Mouse (Mus musculus) liver, postnatal 0 days (tissue): ENCODE data around the gene Lgr6.

Experiments
- CTCF ChIP-seq: sonication (generic); IDR thresholded peaks from 2 replicates; pipeline ENCODE4 v1.5.1; 2016; ENCODE audit warnings: antibody characterized with exemption, low read depth
- EP300 ChIP-seq: IDR thresholded peaks from 2 replicates; pipeline ENCODE4 v1.6.1; 2016; ENCODE audit warnings: antibody characterized with exemption, low read depth, mild to moderate bottlenecking

DNA sequence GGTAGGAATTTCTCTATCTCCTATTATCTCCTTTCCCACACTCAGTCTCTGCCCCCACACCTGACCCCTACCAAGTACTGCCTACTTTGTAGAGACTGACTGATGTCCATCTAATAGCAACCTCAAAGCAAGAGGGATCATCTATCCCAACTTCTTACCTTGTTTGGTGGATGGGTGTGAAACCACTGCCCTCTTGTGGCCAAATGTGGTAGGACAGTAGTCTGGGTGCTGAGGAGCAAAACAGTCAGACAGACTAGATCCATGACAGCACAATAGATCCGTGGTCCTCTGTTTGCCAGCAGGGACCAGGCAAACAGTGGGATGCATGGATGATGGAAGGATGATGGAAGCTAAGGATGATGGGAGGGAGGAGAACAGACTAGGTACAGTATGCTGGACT lies 31.4 kb upstream of the Lgr6 start:
- peak; percentile 99 for TF ChIP-seq CTCF
- TF ChIP-seq EP300 = no peak
